Mouse (Mus musculus): ENCODE data around the gene Vps35.

Gene Vps35

GRCm38 (mm10) chr8:85299434-85300077, at the start of gene Vps35, which contains the start of gene Orc6:
Gene Vps35 (minus strand): TSS chr8:85299802.
Gene Orc6 (plus strand): TSS chr8:85299632.
- DNase-seq (ENCODE audit: low spot score), result peak; percentile 97

- DNase-seq (ENCODE audit: low spot score), result no peak
These were observed 40.4 kb upstream of the Vps35 start for GRCm38 (mm10) chr8:85339871-85340573.

- no peak for DNase-seq (ENCODE audit: low spot score)
These were observed 38.1 kb upstream of the Vps35 start for GRCm38 (mm10) chr8:85337681-85338080.

- DNase-seq (ENCODE audit: low spot score), result no peak
These were observed 36.8 kb upstream of the Vps35 start for GRCm38 (mm10) chr8:85336211-85336933.

- DNase-seq (ENCODE audit: low spot score), result no peak
These were observed 35.5 kb upstream of the Vps35 start for GRCm38 (mm10) chr8:85335105-85335504.

GRCm38 (mm10) chr8:85329506-85329905, 29.9 kb upstream of the Vps35 start:
- no peak for DNase-seq (ENCODE audit: low spot score)

GRCm38 (mm10) chr8:85327036-85327435, 27.4 kb upstream of the Vps35 start:
- no peak for DNase-seq (ENCODE audit: low spot score)

GRCm38 (mm10) chr8:85323084-85323483, 23.5 kb upstream of the Vps35 start:
- DNase-seq (ENCODE audit: low spot score), result no peak

- no peak for DNase-seq (ENCODE audit: low spot score)
These were observed 22.4 kb upstream of the Vps35 start for GRCm38 (mm10) chr8:85321981-85322380.

- no peak for DNase-seq (ENCODE audit: low spot score)
These were observed 18.9 kb upstream of the Vps35 start for GRCm38 (mm10) chr8:85318534-85318933.

GRCm38 (mm10) chr8:85313036-85313435, 13.4 kb upstream of the Vps35 start:
- no peak for DNase-seq (ENCODE audit: low spot score)

GRCm38 (mm10) chr8:85311743-85312142, 12.1 kb upstream of the Vps35 start:
- DNase-seq (ENCODE audit: low spot score), result peak; percentile 10

- DNase-seq (ENCODE audit: low spot score), result no peak
These were observed 9.0 kb upstream of the Vps35 start for GRCm38 (mm10) chr8:85308564-85308963.

- no peak for DNase-seq (ENCODE audit: low spot score)
These were observed 3.9 kb upstream of the Vps35 start for GRCm38 (mm10) chr8:85303531-85303930.

- no peak for DNase-seq (ENCODE audit: low spot score)
These were observed 3.3 kb upstream of the Vps35 start for GRCm38 (mm10) chr8:85302931-85303330.

- no peak for DNase-seq (ENCODE audit: low spot score)
These were observed 2.3 kb upstream of the Vps35 start for GRCm38 (mm10) chr8:85301941-85302340.

- DNase-seq (ENCODE audit: low spot score), result peak; percentile 20
These were observed 785 bp downstream of the Vps35 start for GRCm38 (mm10) chr8:85298600-85299433.

GRCm38 (mm10) chr8:85286846-85287245, 12.8 kb downstream of the Vps35 start:
- DNase-seq (ENCODE audit: low spot score), result no peak

- DNase-seq (ENCODE audit: low spot score), result no peak
These were observed 72.3 kb downstream of the Vps35 start for GRCm38 (mm10) chr8:85227297-85227696.

- no peak for DNase-seq (ENCODE audit: low spot score)
These were observed 73.9 kb downstream of the Vps35 start, which contains the start of gene Olfr371 for GRCm38 (mm10) chr8:85225688-85226087. Gene Olfr371 (plus strand): TSS chr8:85225988.

- DNase-seq (ENCODE audit: low spot score), result no peak
These were observed 78.6 kb downstream of the Vps35 start for GRCm38 (mm10) chr8:85220992-85221391.

GRCm38 (mm10) chr8:85220220-85220619, 79.4 kb downstream of the Vps35 start:
- DNase-seq (ENCODE audit: low spot score), result no peak
